Mouse (Mus musculus): ENCODE measurements around the gene Cnnm3.

GRCm38 (mm10) chr1:36576991-36577675 is 65.5 kb downstream of the Cnnm3 start:
- TF ChIP-seq CTCF (IDR thresholded peaks at IDR 0.05; ENCODE audit: extremely low read depth, insufficient read length, insufficient replicate concordance, low read depth, low read length) = no peak
- no peak for TF ChIP-seq POLR2A (IDR thresholded peaks at IDR 0.05; ENCODE audit: low read depth, low read length)

Data from small intestine, adult 2 months (tissue).